Mouse (Mus musculus): Measurements from ENCODE around the gene Hectd3.

DNA sequence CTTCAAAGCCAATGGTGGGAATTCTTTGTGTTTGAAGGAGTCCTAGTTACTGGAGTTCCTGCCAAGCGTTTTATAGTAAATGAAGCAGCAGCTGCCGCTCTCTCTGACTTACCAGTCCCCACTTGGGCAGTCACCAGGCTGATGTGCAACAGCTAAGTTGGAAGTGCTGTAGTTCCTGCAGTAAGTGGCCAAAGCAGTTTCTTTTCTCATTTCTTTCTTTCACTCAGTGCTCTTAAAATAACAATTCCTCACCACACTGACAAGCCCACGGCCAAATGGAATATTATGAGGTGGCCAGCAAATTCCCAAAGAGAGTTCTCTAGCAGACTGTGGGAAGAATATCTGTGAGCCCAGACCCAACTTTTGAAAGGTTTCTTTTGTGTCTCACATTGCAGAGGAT is 11.9 kb downstream of the Hectd3 start:
- TF ChIP-seq CHD1 (IDR thresholded peaks at IDR 0.05; ENCODE audit: low read depth, low read length) = no peak
- TF ChIP-seq POLR2AphosphoS2 (IDR thresholded peaks at IDR 0.05; ENCODE audit: low read depth, low read length) = no peak
- no peak for TF ChIP-seq CTCF (conservative IDR thresholded peaks at IDR 0.05 in 1 of 2, IDR thresholded peaks at IDR 0.05 in 1 of 2; ENCODE audit: low read depth in 2 of 2, low read length in 2 of 2)

All from CH12.LX (cell line).